Mouse (Mus musculus) midbrain, embryonic 12.5 days (tissue): ENCODE results near the gene Gm20388. TPM values are rescaled to one million over a fixed set of nuclear protein-coding genes. Genes with fewer than 3 reads are reported as not detected.
"Not testable (repeated sequence)": the region's sequence is repeated elsewhere in the genome, so short reads cannot be mapped to it uniquely, and the experiment has no call there.

ENCODE experiments used
- ATAC-seq: fragments of 200-750 bp; cut with Nextera tagmentation; 2 replicates; pipeline ENCODE4 v1.8.0; 2017; ENCODE audit warnings: low read depth, moderate TSS enrichment, moderate library complexity; ENCODE audit not compliant: low FRiP score
- H3K27ac ChIP-seq: fragments of 300-500 bp; sonication (generic); replicated peaks from 2 replicates; pipeline ENCODE4 v1.5.1; 2016; ENCODE audit warnings: mild to moderate bottlenecking
- H3K27me3 ChIP-seq: fragments of 300-500 bp; sonication (generic); 2 replicates; pipeline ENCODE4 v1.6.1; 2016; ENCODE audit warnings: mild to moderate bottlenecking
- H3K36me3 ChIP-seq: fragments of 300-500 bp; sonication (generic); 2 replicates; pipeline ENCODE4 v1.6.1; 2016
- H3K4me1 ChIP-seq: fragments of 300-500 bp; sonication (generic); 2 replicates; pipeline ENCODE4 v1.6.1; 2016
- H3K4me2 ChIP-seq: fragments of 300-500 bp; sonication (generic); replicated peaks from 2 replicates; pipeline ENCODE4 v1.6.1; 2016; ENCODE audit warnings: mild to moderate bottlenecking, moderate library complexity
- H3K4me3 ChIP-seq: fragments of 300-500 bp; sonication (generic); 2 replicates; pipeline ENCODE4 v1.5.1; 2016; ENCODE audit warnings: mild to moderate bottlenecking
- H3K9ac ChIP-seq: fragments of 300-500 bp; sonication (generic); replicated peaks from 2 replicates; pipeline ENCODE4 v1.6.1; 2016; ENCODE audit warnings: mild to moderate bottlenecking, moderate library complexity
- H3K9me3 ChIP-seq: fragments of 300-500 bp; sonication (generic); 2 replicates; pipeline ENCODE4 v1.6.1; 2016; ENCODE audit warnings: mild to moderate bottlenecking
- WGBS: fragments of 180-500 bp; shearing (Covaris S2); methylation state at CpG from one replicate; pipeline ENCODE4 v1.1.7; 2016; 5-methylcytosine and 5-hydroxymethylcytosine counted together
- polyA plus RNA-seq: library from polyadenylated mRNA; unstranded; fragments of >200 nt; fragmentation: Nextera tagmentation; extraction: Ambion mirVana; gene quantifications from 2 replicates; pipeline ENCODE4 v1.2.1, GENCODE M21; 2016

Gene Gm20388
- polyA plus RNA-seq, 1 experiment from 2014 or later: not detected

DNA sequence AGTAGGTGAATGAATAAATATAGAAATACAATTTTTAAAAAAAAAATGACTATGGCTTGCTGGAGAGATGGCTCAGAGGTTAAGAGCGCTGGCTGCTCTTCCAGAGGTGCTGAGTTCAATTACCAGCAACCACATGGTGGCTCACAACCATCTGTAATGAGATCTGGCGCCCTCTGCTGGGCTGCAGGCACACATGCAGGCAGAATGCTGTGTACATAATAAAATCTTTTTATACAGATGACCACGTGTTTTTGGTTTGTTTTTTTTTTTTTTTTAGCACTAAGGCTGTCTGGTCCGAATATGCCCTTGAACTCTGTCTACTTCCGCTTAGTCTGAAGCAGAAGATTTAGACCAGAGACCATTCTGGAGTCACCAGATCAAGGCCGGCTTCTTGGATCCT is 411.1 kb downstream of the Gm20388 start:
- H3K27ac ChIP-seq: peak overlapping the region; percentile 94
- WGBS: 46% methylated on average over 6 of the region's 6 CpGs
- H3K4me3 ChIP-seq: no peak overlapping the region
- H3K9ac ChIP-seq: no peak overlapping the region
- no peak overlapping the region for H3K4me2 ChIP-seq
- H3K9me3 ChIP-seq: no peaks in the 10 kb centered on the region
- peaks cover 58% of the 10 kb centered on the region for H3K4me1 ChIP-seq
- no peaks in the 10 kb centered on the region for H3K36me3 ChIP-seq
- H3K27me3 ChIP-seq: peaks cover 27% of the 10 kb centered on the region
- ATAC-seq: no peak

DNA sequence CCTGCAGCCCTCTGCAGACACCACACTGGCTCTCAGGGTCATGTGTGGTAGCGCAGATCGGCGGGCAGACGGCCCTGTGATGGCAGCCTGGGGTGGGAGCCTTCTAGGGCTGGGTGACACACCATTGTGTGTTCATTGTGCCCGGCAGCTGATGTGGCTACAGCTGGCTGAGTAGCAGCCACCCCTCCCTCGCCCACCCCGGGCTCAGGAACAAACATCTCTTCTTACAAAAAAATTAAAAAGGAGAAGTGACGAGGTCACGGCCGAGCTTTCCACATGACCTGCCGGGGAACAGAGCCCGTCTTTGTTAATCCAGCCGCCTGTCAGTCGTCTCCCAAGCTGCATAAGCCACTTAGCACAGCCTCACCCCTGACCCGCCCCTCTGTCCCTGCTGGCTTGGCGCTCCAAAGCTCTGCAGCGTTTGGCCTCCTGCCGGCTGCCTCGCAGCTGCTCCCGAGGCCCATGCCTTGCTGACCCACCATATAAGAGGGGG is 412.4 kb downstream of the Gm20388 start:
- Histone ChIP-seq H3K4me2 (peak overlapping the region; percentile 32), H3K4me1 (peaks cover 56% of the 10 kb centered on the region), H3K27me3 (peaks cover 16% of the 10 kb centered on the region), H3K4me3 (no peak overlapping the region), H3K27ac (peak overlapping the region; percentile 94), H3K9ac (peak overlapping the region; percentile 47; the same call in 1 of the 2 replicates), H3K9me3 (no peaks in the 10 kb centered on the region), H3K36me3 (no peaks in the 10 kb centered on the region)
- WGBS: under 1% methylated on average over 20 of the region's 20 CpGs
- peak; percentile 86 for ATAC-seq

DNA sequence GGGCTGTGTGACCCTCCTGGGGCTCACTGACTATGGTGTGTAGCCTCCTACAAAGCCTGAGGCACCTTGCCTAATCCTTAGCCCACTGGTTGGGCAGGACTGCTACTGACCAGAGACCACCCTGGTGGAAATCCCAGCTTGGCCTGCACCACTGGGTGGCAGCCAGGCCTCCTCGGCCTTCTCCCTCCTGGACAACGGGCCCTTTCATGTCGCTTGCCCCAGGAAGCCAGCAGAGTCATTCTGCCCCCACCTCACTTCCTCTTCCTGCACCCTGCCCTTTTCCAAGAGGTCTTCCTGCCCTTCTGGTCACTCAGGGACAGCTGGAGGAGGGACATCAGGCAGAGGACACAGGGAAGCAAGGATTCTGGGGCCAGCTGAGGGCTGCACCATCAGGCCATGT is 413.9 kb downstream of the Gm20388 start:
- WGBS: 52% methylated on average over 3 of the region's 3 CpGs
- Histone ChIP-seq H3K27ac (peak overlapping the region; percentile 39), H3K9me3 (no peaks in the 10 kb centered on the region), H3K4me1 (peaks cover 52% of the 10 kb centered on the region), H3K4me3 (no peak overlapping the region), H3K36me3 (no peaks in the 10 kb centered on the region), H3K9ac (no peak overlapping the region), H3K4me2 (no peak overlapping the region), H3K27me3 (peaks cover 21% of the 10 kb centered on the region)
- ATAC-seq: no peak

DNA sequence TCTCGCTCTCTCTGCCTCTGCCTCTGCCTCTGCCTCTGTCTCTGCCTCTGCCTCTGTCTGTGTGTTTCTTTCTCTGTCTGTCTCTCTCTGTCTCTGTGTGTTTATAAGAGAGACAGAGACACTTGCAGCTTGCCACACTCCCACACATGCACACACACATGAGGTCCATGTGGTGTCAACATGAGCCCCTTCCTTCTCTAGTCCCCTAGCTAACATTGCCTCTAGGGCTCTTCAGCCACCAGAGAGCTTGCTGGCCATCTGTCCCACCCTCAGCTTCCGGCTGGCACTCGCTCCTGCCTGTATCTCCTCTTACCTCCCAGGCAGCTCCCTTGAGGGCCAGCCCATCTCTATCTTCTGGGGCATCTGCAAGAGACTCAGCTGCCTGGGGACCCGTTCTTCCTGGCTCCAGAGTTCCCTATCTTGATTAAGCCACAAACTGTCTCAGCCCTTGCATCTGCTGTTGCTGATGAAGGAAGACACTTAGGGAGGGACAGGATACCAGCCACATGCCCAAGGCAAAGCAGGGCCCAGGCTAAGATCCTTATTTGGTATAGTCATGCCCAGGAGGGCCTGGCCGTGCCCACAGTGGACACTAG is 414.6 kb downstream of the Gm20388 start:
- no peak for ATAC-seq
- no peak overlapping the region for H3K9ac ChIP-seq
- no peaks in the 10 kb centered on the region for H3K9me3 ChIP-seq
- H3K4me1 ChIP-seq: peaks cover 56% of the 10 kb centered on the region
- WGBS: 68% methylated on average over 5 of the region's 5 CpGs
- peak overlapping the region; percentile 39 for H3K27ac ChIP-seq
- H3K4me3 ChIP-seq: no peak overlapping the region
- peaks cover 21% of the 10 kb centered on the region for H3K27me3 ChIP-seq
- no peaks in the 10 kb centered on the region for H3K36me3 ChIP-seq
- no peak overlapping the region for H3K4me2 ChIP-seq

DNA sequence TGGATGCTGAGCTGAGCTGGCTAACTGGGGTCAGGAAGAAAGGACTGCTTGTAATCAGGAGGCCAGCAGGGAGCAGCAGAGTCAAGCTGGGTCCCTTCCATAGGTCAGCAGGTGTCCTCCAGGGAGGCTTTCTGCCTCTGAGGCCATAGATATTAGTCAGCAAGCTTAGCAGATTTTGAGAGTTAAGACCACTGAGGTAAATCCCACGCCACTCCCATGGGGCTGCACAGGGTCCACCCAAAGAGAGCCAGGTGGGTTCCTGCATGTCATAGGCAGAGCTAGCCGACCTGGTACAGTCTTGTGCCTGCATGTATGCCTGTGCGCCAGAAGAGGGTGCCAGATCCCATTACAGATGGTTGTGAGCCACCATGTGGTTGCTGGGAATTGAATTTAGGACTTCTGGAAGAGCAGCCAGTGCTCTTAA is 416.5 kb downstream of the Gm20388 start:
- Histone ChIP-seq H3K27ac (no peak overlapping the region), H3K4me2 (no peak overlapping the region), H3K4me3 (no peak overlapping the region), H3K9me3 (no peaks in the 10 kb centered on the region), H3K4me1 (peaks cover 57% of the 10 kb centered on the region), H3K27me3 (peaks cover 32% of the 10 kb centered on the region), H3K36me3 (no peaks in the 10 kb centered on the region), H3K9ac (no peak overlapping the region)
- ATAC-seq: no peak
- WGBS: 30% methylated on average over 3 of the region's 3 CpGs

DNA sequence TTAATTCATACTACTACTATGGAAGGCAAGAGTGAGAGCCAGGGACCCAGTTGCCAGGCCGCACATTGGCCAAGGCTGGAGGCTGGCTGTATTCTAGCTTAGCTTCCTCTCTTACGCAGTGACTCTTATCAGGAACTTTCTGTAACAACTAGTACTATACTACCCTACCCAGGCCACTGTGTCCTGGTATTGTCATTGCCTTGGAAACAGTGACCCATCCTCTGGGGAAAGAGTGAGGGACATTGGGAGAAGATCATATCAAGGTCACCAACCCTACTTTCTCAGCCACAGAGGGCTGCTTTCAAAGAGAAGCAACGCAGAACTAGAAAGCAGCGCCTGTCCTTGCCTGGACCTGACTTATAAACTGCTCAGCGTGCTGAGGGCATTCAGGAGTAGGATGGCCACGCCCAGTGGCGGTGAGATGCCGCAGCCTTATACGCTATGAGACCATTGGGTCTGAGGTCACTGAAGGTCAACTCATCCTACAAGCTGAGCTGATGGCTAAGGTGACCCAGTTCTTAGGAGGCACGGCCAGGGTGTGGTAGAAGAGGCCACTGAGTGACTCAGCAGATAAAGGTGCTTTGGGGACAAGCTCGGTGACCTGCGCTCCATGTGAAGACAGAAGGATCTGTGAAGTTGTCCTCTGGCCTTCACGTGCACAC is 417.9 kb downstream of the Gm20388 start:
- H3K4me2 ChIP-seq: no peak overlapping the region
- H3K36me3 ChIP-seq: no peaks in the 10 kb centered on the region
- no peaks in the 10 kb centered on the region for H3K9me3 ChIP-seq
- H3K9ac ChIP-seq: no peak overlapping the region
- no peak for ATAC-seq
- no peak overlapping the region for H3K4me3 ChIP-seq
- WGBS: 92% methylated on average over 13 of the region's 13 CpGs
- no peak overlapping the region for H3K27ac ChIP-seq
- peaks cover 52% of the 10 kb centered on the region for H3K4me1 ChIP-seq
- peaks cover 33% of the 10 kb centered on the region for H3K27me3 ChIP-seq

DNA sequence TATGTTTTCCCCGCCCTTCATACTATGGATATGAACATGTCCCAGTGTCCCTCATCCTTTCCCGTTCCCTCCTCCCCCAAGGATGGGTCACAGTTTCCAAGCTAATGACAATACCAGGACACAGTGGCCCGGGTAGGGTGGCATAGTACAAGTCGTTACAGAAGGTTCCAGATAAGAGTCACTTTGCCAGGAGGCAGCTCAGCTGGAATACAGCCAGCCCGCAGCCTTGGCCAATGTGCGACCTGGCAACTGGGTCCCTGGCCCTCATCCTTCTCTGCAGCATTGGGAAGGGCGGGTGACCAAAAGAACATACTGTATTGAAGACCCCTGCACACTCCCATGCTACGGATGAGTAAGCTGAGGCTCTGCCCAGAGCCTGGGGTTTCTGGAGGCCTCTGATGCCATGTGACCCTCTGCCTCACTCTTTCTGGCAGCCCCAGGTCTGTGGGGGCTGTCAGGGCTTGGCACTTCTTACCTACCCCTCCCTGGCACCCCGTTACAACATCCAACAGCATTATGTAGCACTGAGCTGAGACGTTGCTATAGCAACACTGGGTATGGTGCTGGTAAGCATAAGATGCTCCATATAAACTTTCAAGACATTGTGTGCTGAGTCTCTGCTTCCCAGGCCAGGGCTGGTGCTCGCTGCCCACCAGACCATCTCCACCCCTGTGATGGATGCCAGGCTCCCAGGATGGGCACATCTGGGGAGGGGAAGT is 418.5 kb downstream of the Gm20388 start:
- no peak for ATAC-seq
- no peaks in the 10 kb centered on the region for H3K36me3 ChIP-seq
- 92% methylated on average over 11 of the region's 11 CpGs for WGBS
- H3K9me3 ChIP-seq: no peaks in the 10 kb centered on the region
- peaks cover 50% of the 10 kb centered on the region for H3K4me1 ChIP-seq
- H3K27ac ChIP-seq: no peak overlapping the region
- no peak overlapping the region for H3K4me2 ChIP-seq
- no peak overlapping the region for H3K9ac ChIP-seq
- peaks cover 28% of the 10 kb centered on the region for H3K27me3 ChIP-seq
- no peak overlapping the region for H3K4me3 ChIP-seq

DNA sequence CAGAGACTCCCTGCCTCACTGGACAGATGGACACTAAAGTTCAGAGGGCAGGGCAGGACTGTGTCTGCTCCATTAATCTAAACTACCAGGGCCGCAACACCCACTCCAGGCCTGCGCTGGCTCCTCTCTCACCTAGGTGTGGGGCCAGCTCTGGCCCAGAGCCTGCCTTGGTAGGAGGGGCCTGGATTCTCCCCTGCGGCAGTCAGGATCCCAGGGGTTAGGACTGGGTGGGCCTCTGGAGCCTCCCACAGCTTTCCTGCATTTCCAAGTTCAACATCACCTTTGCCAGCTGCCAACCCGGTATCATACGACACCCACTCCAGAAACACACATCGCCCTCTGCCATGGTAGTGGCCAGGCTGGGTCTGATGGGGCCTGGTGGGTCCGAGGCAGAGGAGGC is 420.4 kb downstream of the Gm20388 start:
- no peak overlapping the region for H3K4me3 ChIP-seq
- no peak overlapping the region for H3K9ac ChIP-seq
- peaks cover 17% of the 10 kb centered on the region for H3K27me3 ChIP-seq
- peaks cover 53% of the 10 kb centered on the region for H3K4me1 ChIP-seq
- no peak for ATAC-seq
- H3K4me2 ChIP-seq: no peak overlapping the region
- WGBS: 87% methylated on average over 7 of the region's 7 CpGs
- H3K9me3 ChIP-seq: no peaks in the 10 kb centered on the region
- H3K36me3 ChIP-seq: no peaks in the 10 kb centered on the region
- 0 out of 2 replicates have a peak overlapping the region, but pooled peaks have one; percentile 25 for H3K27ac ChIP-seq

DNA sequence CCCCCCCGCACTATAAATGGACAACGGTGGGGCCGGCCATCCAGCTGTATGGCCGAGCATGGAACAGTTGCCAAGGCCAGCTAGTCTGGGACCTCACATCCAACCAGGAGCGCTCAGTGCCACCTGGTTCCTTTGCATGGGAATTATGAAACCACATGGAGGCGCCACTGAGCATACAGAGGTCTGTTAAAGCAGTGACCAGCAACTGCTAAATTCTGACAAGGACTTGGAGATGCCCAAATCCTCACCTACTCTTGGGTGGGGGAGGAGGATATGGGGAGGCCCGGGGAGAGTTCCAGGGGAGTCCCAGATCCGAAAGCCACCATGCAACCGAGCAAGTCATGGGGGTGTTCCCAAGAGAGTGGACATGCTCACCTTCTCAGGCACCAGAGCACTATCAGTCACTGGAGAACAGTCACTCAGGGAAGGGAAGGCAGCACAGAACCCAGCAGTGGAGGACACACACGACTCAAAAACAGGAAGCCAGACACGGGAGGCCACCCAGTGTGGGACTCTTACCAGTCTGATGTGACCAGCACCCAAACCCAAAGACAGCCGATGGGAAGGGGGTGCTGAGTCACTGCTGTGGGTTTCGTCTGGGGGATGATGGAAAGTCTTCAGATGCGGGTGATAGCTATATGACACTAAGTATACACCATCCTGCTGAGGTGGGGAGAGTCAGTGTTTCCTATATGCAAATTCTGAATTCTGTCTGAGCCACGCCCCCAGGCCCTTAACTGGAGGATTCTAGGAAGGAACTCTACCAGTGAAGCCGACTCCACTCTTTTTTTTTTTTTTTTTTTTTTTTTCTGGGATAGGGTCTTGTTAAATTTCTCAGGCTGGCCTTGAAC is 422.0 kb downstream of the Gm20388 start:
- no peak for ATAC-seq
- H3K9me3 ChIP-seq: no peaks in the 10 kb centered on the region
- no peaks in the 10 kb centered on the region for H3K36me3 ChIP-seq
- H3K4me3 ChIP-seq: no peak overlapping the region
- no peak overlapping the region for H3K9ac ChIP-seq
- no peak overlapping the region for H3K4me2 ChIP-seq
- H3K27ac ChIP-seq: no peak overlapping the region
- H3K4me1 ChIP-seq: peaks cover 58% of the 10 kb centered on the region
- peaks cover 19% of the 10 kb centered on the region for H3K27me3 ChIP-seq
- 74% methylated on average over 16 of the region's 16 CpGs for WGBS

DNA sequence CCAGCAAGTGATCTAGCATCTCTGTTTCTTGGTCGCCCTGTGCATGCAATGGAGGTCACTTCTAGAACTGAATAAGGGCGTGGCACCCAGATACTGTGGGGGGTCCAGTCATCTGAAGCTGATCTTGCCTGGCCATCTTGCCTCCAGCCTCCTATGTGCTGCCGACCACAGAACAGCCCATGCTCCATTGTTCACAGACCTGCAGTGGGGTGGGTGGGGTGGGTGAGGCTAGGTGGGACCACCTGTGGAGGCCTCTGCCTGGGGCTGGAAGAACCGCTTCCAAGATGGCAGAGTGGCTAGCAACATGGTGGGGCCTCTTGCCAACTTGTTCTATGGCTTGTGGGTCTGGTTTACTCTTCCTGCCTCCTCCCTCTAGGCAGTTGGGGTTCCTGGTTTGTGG is 423.0 kb downstream of the Gm20388 start:
- no peaks in the 10 kb centered on the region for H3K9me3 ChIP-seq
- H3K27ac ChIP-seq: no peak overlapping the region
- H3K4me1 ChIP-seq: peaks cover 62% of the 10 kb centered on the region
- H3K4me3 ChIP-seq: no peak overlapping the region
- no peaks in the 10 kb centered on the region for H3K36me3 ChIP-seq
- WGBS: 95% methylated on average over 4 of the region's 4 CpGs
- no peak for ATAC-seq
- H3K27me3 ChIP-seq: peaks cover 21% of the 10 kb centered on the region
- H3K4me2 ChIP-seq: no peak overlapping the region
- H3K9ac ChIP-seq: no peak overlapping the region

DNA sequence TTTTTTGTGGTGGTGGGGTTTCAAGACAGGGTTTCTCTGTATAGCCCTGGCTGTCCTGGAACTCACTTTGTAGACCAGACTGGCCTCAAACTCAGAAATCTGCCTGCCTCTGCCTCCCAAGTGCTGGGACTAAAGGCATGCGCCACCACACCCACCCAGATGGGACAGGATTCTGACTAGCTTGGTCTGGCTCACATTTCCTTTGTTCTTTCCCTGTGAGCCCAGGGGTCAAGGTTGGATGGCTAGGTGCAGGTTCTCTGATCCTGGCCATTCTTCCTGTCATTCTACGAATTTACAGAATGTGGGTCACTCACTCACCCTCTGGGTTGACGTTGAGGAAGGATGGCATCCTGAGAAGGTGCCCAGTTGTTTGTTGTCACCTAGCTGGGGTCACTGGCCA is 423.6 kb downstream of the Gm20388 start:
- Histone ChIP-seq H3K4me1 (peaks cover 62% of the 10 kb centered on the region), H3K9ac (0 out of 2 replicates have a peak overlapping the region, but pooled peaks have one; percentile 39), H3K27me3 (peaks cover 20% of the 10 kb centered on the region), H3K27ac (peak overlapping the region; percentile 87)
- 63% methylated on average over 3 of the region's 3 CpGs for WGBS
- H3K36me3 ChIP-seq, H3K4me2 ChIP-seq, ATAC-seq, H3K4me3 ChIP-seq, H3K9me3 ChIP-seq: not testable (repeated sequence)
